Mouse (Mus musculus): ENCODE data around the gene Limd2.
"Not testable (repeated sequence)": the region's sequence is repeated elsewhere in the genome, so short reads cannot be mapped to it uniquely, and the experiment has no call there.

The Limd2 gene

DNA sequence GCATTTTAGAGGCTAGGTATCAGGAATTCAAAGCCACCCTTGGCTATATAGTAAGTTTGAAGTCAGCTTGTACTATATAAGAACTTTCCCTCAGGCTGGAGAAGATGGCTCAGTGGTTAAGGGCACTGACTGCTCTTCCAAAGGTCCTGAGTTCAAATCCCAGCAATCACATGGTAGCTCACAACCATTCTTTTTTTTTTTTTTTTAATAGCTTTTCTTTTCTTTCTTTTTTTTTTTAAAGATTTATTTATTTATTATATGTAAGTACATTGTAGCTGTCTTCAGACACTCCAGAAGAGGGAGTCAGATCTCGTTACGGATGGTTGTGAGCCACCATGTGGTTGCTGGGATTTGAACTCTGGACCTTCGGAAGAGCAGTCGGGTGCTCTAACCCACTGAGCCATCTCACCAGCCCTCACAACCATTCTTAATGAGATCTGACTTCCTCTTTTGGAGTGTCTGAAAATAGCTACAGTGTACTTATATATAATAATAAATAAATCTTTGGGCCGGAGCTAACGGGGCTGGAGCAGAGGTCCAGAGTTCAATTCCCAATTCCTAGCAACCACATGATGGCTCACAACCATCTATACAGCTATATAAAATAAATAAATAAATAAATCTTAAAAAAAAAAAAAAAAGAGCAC lies 33.8 kb downstream of the Limd2 start:
- not testable (repeated sequence) for DNase-seq (ENCODE audit: low spot score in 2 of 2)

DNA sequence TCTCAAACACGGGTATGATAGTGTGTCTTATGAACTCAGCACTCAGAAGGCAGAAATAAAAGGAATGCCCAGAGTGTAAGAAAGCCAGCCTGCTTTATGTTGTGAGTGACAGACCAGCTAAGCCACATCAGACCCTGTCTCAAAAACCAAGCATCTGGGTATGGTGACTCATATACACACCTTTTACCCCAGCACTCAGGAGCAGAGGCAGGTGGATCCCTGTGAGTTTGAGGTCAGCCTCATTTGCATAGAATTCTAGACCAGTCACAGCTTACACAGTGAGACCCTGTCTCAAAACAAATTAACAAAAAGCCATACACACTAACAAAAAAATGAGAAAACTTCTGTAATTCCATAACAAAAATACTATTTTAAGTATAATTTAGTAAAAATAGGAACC lies 34.8 kb downstream of the Limd2 start:
- no peak for DNase-seq (ENCODE audit: low spot score in 2 of 2)

DNA sequence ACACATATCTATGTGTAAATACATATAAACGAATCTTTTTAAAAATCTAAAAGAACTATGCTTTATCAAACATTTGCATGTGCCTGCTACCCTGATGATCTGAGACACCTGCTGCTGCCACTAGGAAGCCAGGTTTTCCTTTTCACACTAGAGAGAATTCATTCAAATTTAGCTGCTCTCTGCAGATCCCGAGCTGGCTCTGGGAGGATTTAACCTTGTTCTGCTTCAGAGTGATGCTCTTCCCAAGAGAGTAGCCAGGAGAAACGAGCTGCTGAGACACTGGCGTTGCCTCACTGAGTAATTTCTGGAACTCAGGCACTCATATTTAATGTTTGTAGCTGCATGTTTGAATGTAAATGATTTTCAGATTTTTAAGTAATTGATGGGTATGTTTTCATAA lies 35.9 kb downstream of the Limd2 start:
- no peak for DNase-seq (ENCODE audit: low spot score in 2 of 2)

DNA sequence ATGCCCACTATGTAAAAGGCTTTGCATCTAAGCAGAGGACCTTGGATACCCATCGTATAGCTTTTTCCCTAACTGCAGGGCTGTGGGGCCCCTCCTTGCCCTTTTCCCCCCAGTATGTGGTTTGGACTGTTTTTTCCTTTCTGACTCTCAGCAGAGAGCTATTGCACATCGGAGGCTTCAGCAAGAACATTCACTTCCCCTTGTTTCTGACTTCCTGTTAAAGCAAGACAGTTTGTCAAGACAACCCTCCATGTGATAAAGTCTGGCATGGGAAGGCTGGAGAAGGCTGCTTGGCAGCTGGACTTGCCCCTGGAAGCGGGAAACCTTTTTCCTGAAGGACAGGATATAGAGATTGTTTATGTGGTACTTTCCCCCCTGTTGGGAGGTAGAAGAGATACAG lies 37.9 kb downstream of the Limd2 start:
- no peak for DNase-seq (ENCODE audit: low spot score in 2 of 2)

DNA sequence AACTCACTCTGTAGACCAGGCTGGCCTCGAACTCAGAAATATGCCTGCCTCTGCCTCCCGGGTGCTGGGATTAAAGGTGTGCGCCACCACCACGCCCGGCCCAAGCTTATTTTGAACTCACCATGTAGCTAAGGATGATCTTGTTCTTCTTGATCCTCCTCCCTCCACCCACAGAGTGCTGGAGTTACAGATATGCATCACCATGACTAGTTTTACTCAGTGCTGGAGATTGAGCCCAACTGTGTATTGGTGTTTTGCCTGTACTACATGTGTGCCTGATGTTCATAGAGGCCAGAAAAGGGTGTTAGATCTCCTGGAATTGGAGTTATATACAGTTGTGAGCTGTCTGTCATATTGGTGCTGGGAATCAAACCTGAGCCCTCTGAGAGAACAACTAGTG lies 38.4 kb downstream of the Limd2 start:
- no peak for DNase-seq (ENCODE audit: low spot score in 2 of 2)

DNA sequence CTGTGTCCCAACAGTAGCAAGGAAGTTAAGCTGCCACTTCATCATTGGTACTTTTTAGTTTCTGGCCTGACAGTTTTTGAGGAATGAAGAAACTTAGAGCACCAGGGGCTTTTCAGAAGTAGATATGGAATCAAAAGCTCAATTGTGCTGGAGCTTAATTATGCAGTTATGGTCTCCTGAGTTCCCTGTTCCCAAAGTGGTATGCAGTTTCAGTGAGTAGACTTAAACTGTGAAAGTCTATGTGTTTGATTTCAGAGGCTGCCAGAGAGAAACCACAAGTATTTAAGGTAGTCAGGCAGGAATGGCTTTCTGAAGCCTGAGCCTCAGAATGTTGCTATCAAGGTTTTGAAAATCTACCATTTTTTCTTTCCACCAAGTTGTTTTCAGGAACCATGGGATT lies 49.0 kb downstream of the Limd2 start:
- DNase-seq (ENCODE audit: low spot score in 2 of 2), result no peak

Data from frontal cortex, postnatal 25 days (tissue).